Mouse (Mus musculus): ENCODE measurements around the gene Nt5c2. TPM values are rescaled to one million over a fixed set of nuclear protein-coding genes. Genes with fewer than 3 reads are reported as not detected.
A peak's percentile ranks its signal among the peaks of the same experiment; 100 is the strongest.

The Nt5c2 gene
- polyA plus RNA-seq, 1 experiment from 2014 or later: 45.3 TPM

DNA sequence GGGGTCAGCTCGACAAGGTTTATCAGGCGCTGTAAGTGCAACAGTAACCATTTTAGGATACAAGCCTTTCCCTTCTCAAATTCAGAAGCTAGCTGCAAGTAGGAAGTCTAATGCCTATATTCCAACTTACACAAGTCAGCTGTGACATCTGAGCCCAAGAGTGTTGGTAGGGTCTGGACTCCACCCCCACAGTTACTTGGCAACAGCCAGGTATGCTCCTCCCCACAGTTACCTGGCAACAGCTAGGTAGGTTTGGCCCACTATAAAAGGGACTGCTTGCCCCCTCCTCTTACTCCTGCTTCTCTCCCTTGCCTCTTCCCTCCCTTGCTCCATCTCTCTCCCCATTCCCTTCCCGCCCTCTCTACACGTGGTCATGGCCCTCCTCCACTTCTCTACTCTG is 34.1 kb upstream of the Nt5c2 start:
- Histone ChIP-seq H3K9ac (replicated peaks; ENCODE audit: low read depth) (no peak overlapping the region), H3K4me2 (replicated peaks; ENCODE audit: low read depth, low read length) (no peak overlapping the region), H3K36me3 (ENCODE audit: insufficient read depth, low read length) (no peaks in the 10 kb centered on the region), H3K4me1 (ENCODE audit: insufficient read depth, low read depth, low read length) (0 out of 2 replicates have a peak, but pooled peaks cover 4% of the 10 kb centered on the region), H3K9me3 (ENCODE audit: low read length) (no peaks in the 10 kb centered on the region), H3K27me3 (replicated peaks; ENCODE audit: insufficient read depth, low read length) (no peaks in the 10 kb centered on the region), H3K4me3 (ENCODE audit: low read depth, low read length) (no peak overlapping the region), H3K27ac (ENCODE audit: low read length) (no peak overlapping the region)
- ATAC-seq: no peak
- DNase-seq (ENCODE audit: low spot score): no peak
- TF ChIP-seq EP300 (IDR thresholded peaks at IDR 0.05) (no peak), CTCF (IDR thresholded peaks at IDR 0.05) (no peak)
- 57% methylated on average over 4 of the region's 4 CpGs for WGBS

GRCm38 (mm10) chr19:47047236-47047833 is 32.4 kb upstream of the Nt5c2 start:
- DNase-seq (ENCODE audit: low spot score): no peak
- no peak for TF ChIP-seq EP300 (IDR thresholded peaks at IDR 0.05)
- TF ChIP-seq CTCF (IDR thresholded peaks at IDR 0.05): no peak
- Histone ChIP-seq H3K27ac (ENCODE audit: low read length) (no peak overlapping the region), H3K4me3 (ENCODE audit: low read depth, low read length) (no peak overlapping the region), H3K4me1 (ENCODE audit: insufficient read depth, low read depth, low read length) (0 out of 2 replicates have a peak, but pooled peaks cover 4% of the 10 kb centered on the region), H3K27me3 (replicated peaks; ENCODE audit: insufficient read depth, low read length) (no peaks in the 10 kb centered on the region), H3K9me3 (ENCODE audit: low read length) (no peaks in the 10 kb centered on the region), H3K9ac (replicated peaks; ENCODE audit: low read depth) (no peak overlapping the region), H3K36me3 (ENCODE audit: insufficient read depth, low read length) (no peaks in the 10 kb centered on the region), H3K4me2 (replicated peaks; ENCODE audit: low read depth, low read length) (no peak overlapping the region)
- ATAC-seq: no peak
- WGBS: 84% methylated on average over 13 of the region's 13 CpGs

GRCm38 (mm10) chr19:47046343-47046742 is 31.4 kb upstream of the Nt5c2 start:
- H3K9ac ChIP-seq (replicated peaks; ENCODE audit: low read depth): no peak overlapping the region
- 0 out of 2 replicates have a peak, but pooled peaks cover 4% of the 10 kb centered on the region for H3K4me1 ChIP-seq (ENCODE audit: insufficient read depth, low read depth, low read length)
- TF ChIP-seq EP300 (IDR thresholded peaks at IDR 0.05) (no peak), CTCF (IDR thresholded peaks at IDR 0.05) (peak; percentile 44)
- no peak overlapping the region for H3K4me2 ChIP-seq (replicated peaks; ENCODE audit: low read depth, low read length)
- 95% methylated on average over 1 of the region's 1 CpGs for WGBS
- no peaks in the 10 kb centered on the region for H3K9me3 ChIP-seq (ENCODE audit: low read length)
- no peak for DNase-seq (ENCODE audit: low spot score)
- no peak overlapping the region for H3K4me3 ChIP-seq (ENCODE audit: low read depth, low read length)
- H3K36me3 ChIP-seq (ENCODE audit: insufficient read depth, low read length): no peaks in the 10 kb centered on the region
- H3K27ac ChIP-seq (ENCODE audit: low read length): no peak overlapping the region
- ATAC-seq: no peak
- H3K27me3 ChIP-seq (replicated peaks; ENCODE audit: insufficient read depth, low read length): no peaks in the 10 kb centered on the region

DNA sequence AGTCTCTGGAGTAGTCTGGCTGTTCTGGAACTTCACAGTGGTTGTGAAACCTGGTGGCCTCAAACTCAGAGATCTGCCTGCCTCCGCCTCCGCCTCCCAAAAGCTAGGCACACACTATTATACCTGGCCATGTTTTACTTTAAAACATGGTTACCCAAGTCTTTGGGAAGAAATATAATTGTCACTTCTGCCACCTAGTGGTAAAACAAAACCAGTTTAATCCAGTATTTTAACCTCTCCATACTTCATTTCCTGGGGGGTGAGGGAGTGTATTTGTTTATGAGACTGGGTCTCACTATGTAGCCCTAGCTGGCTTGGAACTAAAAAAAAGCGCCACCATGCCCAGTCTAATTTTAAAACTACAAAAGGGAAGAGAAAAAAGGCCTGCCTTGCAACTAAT is 28.7 kb upstream of the Nt5c2 start:
- no peak overlapping the region for H3K4me3 ChIP-seq (ENCODE audit: low read depth, low read length)
- TF ChIP-seq CTCF (IDR thresholded peaks at IDR 0.05): peak; percentile 56
- TF ChIP-seq EP300 (IDR thresholded peaks at IDR 0.05): no peak
- no peaks in the 10 kb centered on the region for H3K27me3 ChIP-seq (replicated peaks; ENCODE audit: insufficient read depth, low read length)
- H3K9ac ChIP-seq (replicated peaks; ENCODE audit: low read depth): no peak overlapping the region
- no peaks in the 10 kb centered on the region for H3K36me3 ChIP-seq (ENCODE audit: insufficient read depth, low read length)
- DNase-seq (ENCODE audit: low spot score) (peak; percentile 53), ATAC-seq (no peak)
- H3K4me1 ChIP-seq (ENCODE audit: insufficient read depth, low read depth, low read length): no peaks in the 10 kb centered on the region
- 81% methylated on average over 3 of the region's 3 CpGs for WGBS
- H3K27ac ChIP-seq (ENCODE audit: low read length): no peak overlapping the region
- H3K9me3 ChIP-seq (ENCODE audit: low read length): no peaks in the 10 kb centered on the region
- H3K4me2 ChIP-seq (replicated peaks; ENCODE audit: low read depth, low read length): no peak overlapping the region

DNA sequence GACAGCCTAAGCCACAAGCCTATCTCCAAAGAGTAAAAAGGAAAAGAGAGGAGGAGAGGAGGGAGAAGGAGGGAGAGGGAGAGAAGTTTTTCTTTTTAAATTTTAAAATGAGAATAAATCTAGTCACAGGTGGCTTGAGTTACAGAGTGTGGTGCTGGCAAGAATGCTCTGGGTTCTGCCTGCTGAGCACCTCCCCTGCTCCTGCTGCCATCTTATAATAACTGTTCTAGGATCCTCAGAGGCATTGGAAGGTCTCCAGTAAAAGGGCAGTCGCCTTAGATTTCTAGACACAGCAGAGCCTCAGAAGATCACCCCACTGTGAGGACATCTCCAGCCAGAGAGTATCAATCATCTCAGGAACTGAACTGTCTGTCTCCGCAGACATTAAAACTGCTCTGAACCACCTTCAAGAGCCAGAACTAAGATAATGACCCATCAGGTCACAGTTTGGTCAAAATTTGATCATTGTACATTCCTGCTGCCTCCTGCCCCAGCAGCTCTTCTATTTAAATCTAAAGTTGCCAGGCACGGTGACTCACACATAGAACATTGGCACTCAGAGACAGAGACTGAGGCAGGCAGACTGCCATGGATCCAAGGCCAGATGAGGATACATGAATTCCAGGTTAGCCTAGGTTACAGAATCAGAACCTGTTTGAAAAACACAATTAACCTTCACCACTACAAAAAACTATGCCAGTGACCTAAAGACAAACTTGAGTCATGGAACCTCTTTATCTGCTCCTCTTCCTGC is 25.9 kb upstream of the Nt5c2 start:
- no peaks in the 10 kb centered on the region for H3K27me3 ChIP-seq (replicated peaks; ENCODE audit: insufficient read depth, low read length)
- no peak for DNase-seq (ENCODE audit: low spot score)
- no peak overlapping the region for H3K9ac ChIP-seq (replicated peaks; ENCODE audit: low read depth)
- H3K4me1 ChIP-seq (ENCODE audit: insufficient read depth, low read depth, low read length): no peaks in the 10 kb centered on the region
- WGBS: 86% methylated on average over 3 of the region's 3 CpGs
- no peaks in the 10 kb centered on the region for H3K36me3 ChIP-seq (ENCODE audit: insufficient read depth, low read length)
- H3K4me3 ChIP-seq (ENCODE audit: low read depth, low read length): no peak overlapping the region
- no peak overlapping the region for H3K27ac ChIP-seq (ENCODE audit: low read length)
- no peak overlapping the region for H3K4me2 ChIP-seq (replicated peaks; ENCODE audit: low read depth, low read length)
- TF ChIP-seq EP300 (IDR thresholded peaks at IDR 0.05) (no peak), CTCF (IDR thresholded peaks at IDR 0.05) (no peak)
- no peak for ATAC-seq
- H3K9me3 ChIP-seq (ENCODE audit: low read length): no peaks in the 10 kb centered on the region

GRCm38 (mm10) chr19:47036596-47036995 is 21.6 kb upstream of the Nt5c2 start:
- no peak for ATAC-seq

More at GRCm38 (mm10) chr19:47036596-47036995, 21.6 kb upstream of the Nt5c2 start:
- TF ChIP-seq EP300 (IDR thresholded peaks at IDR 0.05): no peak
- TF ChIP-seq CTCF (IDR thresholded peaks at IDR 0.05): no peak
- H3K4me2 ChIP-seq (replicated peaks; ENCODE audit: low read depth, low read length): no peak overlapping the region
- WGBS: 73% methylated on average over 3 of the region's 3 CpGs
- no peaks in the 10 kb centered on the region for H3K36me3 ChIP-seq (ENCODE audit: insufficient read depth, low read length)
- DNase-seq (ENCODE audit: low spot score): no peak
- no peaks in the 10 kb centered on the region for H3K9me3 ChIP-seq (ENCODE audit: low read length)
- no peak overlapping the region for H3K27ac ChIP-seq (ENCODE audit: low read length)
- H3K27me3 ChIP-seq (replicated peaks; ENCODE audit: insufficient read depth, low read length): no peaks in the 10 kb centered on the region
- H3K4me3 ChIP-seq (ENCODE audit: low read depth, low read length): no peak overlapping the region
- no peaks in the 10 kb centered on the region for H3K4me1 ChIP-seq (ENCODE audit: insufficient read depth, low read depth, low read length)
- no peak overlapping the region for H3K9ac ChIP-seq (replicated peaks; ENCODE audit: low read depth)

Data from lung, postnatal 0 days (tissue).